Mouse (Mus musculus): Measurements from ENCODE around the gene Them7. TPM values are rescaled to one million over a fixed set of nuclear protein-coding genes. Genes with fewer than 3 reads are reported as not detected.

The Them7 gene
- total RNA-seq, 4 experiments from 2014 or later: 0.23 TPM; not detected in 3

DNA sequence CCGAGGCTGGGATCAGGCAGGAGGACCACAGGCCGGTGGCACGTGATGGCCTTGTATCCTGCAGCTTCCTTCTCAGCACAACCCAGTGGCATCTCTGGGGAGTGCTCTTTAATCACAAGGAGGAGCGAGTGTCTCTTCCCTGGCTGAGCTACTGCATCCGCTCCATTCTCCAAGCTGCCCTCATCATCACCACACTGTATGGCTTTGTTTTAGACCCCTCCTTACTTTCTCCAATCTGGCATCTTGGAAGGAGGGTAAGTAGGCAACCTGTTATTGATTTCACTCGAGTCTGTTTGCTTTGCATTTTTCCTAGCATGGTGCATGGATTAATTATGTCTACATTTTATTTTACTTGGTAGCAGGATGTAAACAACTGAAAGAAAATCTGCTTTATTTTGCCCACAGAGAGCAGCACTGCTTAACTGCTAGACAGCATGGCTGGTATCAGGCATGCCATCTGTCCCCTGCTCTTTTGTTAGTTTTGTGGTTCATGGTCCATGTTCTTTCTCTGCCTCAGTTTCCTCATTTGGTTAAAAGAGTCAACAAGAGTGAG is 79.9 kb downstream of the Them7 start:
- no peak for DNase-seq (ENCODE audit: low spot score in 2 of 2)

DNA sequence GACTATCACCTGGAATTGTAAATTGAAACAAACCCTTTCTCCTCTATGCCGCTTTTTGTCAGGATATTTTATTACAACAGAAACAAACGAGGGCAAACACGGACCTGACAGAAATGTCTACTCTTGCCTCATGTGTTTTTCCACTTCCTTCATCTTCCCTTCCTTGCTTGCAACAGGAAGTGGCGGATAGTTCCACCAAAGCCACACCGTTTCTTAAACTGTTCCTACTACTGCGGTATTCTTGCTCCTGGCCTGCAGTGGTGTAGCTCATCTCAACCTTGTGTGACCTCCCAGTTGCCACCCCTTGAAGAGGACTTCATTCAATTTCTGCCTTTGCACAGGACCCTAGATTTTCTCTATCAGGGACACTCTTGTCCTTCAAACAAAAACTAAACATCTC is 81.8 kb downstream of the Them7 start:
- DNase-seq (ENCODE audit: low spot score in 2 of 2): no peak

- no peak for DNase-seq (ENCODE audit: low spot score in 2 of 2)
Observed at GRCm38 (mm10) chr2:105311414-105311813, 87.3 kb downstream of the Them7 start.

- DNase-seq (ENCODE audit: low spot score in 2 of 2): no peak
Observed at GRCm38 (mm10) chr2:105311991-105312390, 87.9 kb downstream of the Them7 start.

DNA sequence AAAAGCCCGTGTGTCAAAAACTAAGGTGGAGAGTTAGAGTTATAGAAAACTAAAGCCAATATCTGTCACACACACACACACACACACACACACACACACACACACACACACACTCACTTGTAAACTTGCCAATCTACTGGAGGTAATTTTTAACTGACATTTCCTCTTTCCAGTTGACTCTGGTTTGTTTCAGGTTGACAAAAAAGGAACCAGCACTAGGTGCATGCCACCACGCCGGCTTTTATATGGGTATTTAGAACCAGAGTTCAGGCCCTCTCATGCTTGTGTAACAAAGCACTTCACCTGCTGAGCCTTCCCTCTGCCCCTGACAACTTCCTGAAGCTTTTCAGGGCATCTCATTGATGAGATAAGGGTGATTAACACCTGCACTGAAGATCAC is 89.0 kb downstream of the Them7 start:
- DNase-seq (ENCODE audit: low spot score in 2 of 2): no peak

DNA sequence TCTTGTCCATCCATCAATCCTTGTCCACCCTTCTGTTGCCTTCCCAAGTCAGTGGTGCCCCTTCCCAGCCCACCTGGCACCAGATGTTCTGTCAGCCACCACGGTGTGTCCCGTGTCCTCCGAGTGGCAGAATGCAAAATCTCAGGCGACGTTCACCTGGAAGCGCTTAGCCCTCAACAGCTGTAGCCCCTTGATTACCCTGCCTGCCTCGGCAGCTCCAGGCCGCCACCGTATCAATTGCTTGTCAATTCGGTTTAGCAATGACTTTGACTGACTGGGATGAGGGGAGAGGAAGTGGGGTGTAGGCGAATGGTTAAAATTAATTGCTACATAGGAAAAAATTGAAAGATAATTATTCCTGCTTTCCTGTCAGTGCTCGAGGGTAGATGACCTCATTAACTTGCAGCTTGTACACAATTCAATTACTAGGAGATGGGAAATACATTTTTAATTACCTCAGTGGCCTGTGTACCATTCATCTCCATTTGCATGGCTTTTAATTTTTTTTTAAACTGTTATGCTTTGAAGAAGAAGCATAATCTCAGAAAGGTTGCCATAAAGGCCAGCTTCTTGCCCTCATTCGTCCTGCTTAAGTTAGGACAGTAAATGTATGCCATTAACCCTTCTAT is 93.5 kb downstream of the Them7 start:
- DNase-seq (ENCODE audit: low spot score in 2 of 2): no peak

DNA sequence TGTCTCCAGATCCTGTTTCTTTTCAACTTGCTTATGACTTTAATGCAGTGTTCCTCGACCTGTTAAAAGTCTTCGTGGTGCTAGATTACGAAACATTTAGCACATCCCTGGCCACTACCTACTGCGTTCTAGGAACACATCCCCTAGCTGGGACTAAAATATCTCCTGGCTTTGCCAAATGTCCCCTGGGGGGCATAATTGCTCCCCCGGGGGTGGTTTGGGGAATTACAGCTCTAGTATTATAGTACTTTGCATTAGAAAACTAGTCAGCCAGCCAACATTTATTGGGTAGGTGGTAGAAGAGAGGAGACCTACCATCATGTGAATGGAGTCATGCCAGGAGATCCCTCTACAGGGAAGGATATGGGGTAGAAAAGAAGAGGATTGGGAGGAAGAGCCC is 101.9 kb downstream of the Them7 start:
- no peak for DNase-seq (ENCODE audit: low spot score in 2 of 2)

DNA sequence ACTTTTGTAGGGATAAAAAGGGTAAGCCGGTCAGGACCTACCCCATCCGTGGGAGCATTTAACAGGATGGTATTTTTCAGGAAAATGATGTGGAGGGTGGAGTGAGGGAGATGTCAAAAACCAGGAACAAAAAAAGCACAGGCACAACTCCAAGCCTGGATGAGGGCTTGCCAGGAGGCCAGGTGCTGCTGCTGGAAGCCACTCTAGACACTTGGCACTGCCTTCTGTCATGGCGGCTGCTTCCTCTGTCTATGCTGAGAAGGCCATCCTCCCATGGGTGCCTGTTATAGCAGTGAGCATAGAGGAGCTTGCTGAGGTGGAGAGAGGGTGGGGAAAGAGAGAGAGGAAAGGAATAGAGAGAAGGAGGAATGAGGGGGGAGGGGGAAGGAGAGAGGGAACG is 105.9 kb downstream of the Them7 start:
- DNase-seq (ENCODE audit: low spot score in 2 of 2): no peak

DNA sequence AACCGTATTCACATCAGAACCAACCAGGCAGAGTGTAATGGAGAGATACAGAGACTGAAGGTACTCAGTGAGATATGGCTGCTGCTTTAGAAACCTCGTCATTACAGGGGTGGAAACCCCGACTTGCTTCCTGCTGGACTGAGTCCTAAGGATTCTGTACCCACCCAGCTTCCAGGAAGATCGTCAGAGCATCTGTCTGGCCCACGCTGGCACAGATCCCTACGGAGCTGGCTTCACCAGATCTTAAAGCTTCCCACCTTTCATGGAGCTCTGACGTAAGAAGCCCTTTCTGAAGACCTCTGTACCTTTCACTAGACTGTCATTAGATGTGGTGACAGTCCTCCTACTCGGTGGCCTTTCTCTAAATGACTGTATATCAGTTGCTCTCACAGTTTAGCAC is 109.0 kb downstream of the Them7 start:
- DNase-seq (ENCODE audit: low spot score in 2 of 2): no peak

- peak in 1 of 2 experiments; percentile 18 for DNase-seq (ENCODE audit: low spot score in 2 of 2)
Observed at GRCm38 (mm10) chr2:105333976-105334713, 110.0 kb downstream of the Them7 start.

GRCm38 (mm10) chr2:105335661-105336060 is 111.5 kb downstream of the Them7 start:
- no peak for DNase-seq (ENCODE audit: low spot score in 2 of 2)

GRCm38 (mm10) chr2:105336314-105337027 is 112.4 kb downstream of the Them7 start:
- no peak for DNase-seq (ENCODE audit: low spot score in 2 of 2)

- DNase-seq (ENCODE audit: low spot score in 2 of 2): no peak
Observed at GRCm38 (mm10) chr2:105337171-105337875, 113.2 kb downstream of the Them7 start.

DNA sequence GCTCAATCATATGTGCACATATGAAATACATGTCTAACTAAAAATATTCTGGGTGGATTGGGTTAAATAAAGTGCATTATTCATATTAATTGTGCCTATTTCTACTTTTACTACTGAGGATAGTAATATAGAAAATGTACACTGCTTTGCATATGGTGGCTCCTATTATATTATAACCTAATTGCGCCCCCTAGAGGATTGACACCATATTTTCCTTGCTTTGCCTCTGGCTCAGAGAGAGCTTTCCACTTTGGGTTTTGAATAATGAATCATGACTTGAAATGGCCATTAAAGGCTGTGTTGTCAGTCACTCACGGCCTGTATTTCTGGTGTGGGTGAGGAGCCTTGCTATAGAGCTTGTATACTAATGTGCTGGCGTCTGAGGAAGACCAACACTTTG is 115.9 kb downstream of the Them7 start:
- no peak for DNase-seq (ENCODE audit: low spot score in 2 of 2)

- DNase-seq (ENCODE audit: low spot score in 2 of 2): no peak
Observed at GRCm38 (mm10) chr2:105348886-105349285, 124.8 kb downstream of the Them7 start.

- no peak for DNase-seq (ENCODE audit: low spot score in 2 of 2)
Observed at GRCm38 (mm10) chr2:105356791-105357190, 132.7 kb downstream of the Them7 start.

- no peak for DNase-seq (ENCODE audit: low spot score in 2 of 2)
Observed at GRCm38 (mm10) chr2:105358040-105358439, 133.9 kb downstream of the Them7 start.

DNA sequence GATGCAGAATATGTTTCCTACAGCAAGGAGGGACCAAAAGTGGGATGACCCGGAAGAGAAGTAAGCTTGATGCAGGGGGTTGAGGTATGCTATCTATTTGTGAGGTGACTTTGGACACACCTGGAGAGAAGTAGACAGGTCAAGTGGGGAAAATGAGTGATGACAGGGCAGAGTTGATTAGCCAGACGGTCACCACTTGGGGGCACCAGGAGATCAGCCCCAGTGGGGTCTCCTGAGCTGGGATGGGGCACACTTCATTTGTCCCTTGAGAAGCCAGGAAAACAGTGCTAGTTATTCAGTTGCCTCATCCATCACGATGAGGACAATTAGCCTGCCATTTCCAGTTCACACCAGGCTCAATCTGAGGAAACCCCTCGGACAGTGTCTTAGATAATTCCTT is 143.5 kb downstream of the Them7 start:
- no peak for DNase-seq (ENCODE audit: low spot score in 2 of 2)

DNA sequence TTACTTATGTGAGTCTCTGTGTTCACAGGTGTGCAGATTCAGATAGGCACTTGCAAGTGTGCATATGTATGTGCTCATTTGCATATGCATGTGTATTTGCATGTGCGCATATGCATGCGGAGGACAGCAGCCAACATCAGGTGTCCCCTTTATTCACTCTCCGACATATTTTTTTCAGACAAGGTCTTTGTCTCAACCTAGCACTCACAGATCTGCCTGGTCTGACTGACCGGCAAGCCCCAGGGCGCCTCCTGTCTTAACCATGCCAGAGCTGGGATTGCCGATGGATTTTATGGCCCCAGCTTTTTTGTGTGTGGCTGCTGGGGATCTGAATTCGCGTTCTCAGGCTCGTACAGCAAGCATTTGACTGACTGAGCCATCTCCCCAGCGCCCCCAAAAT is 146.1 kb downstream of the Them7 start:
- DNase-seq (ENCODE audit: low spot score in 2 of 2): peak in 1 of 2 experiments; percentile 4

- peak; percentile 11 for DNase-seq (ENCODE audit: low spot score in 2 of 2)
Observed at GRCm38 (mm10) chr2:105370698-105371097, 146.6 kb downstream of the Them7 start.

GRCm38 (mm10) chr2:105372156-105372555 is 148.0 kb downstream of the Them7 start:
- no peak for DNase-seq (ENCODE audit: low spot score in 2 of 2)

GRCm38 (mm10) chr2:105372727-105373126 is 148.6 kb downstream of the Them7 start:
- no peak for DNase-seq (ENCODE audit: low spot score in 2 of 2)
